Mouse (Mus musculus): ENCODE measurements around the gene Vwa3a. TPM values are rescaled to one million over a fixed set of nuclear protein-coding genes. Genes with fewer than 3 reads are reported as not detected.
"Not testable (repeated sequence)": the region's sequence is repeated elsewhere in the genome, so short reads cannot be mapped to it uniquely, and the experiment has no call there.

Vwa3a gene
- not detected in 2 replicates for total RNA-seq (2017)

- no peak for ATAC-seq (ENCODE audit: extremely low read depth, insufficient number of reproducible peaks, low FRiP score, poor library complexity, severe bottlenecking)
Measured at GRCm38 (mm10) chr7:120739018-120739417, at the start of gene Vwa3a. TSS of gene Vwa3a (plus strand) at chr7:120739318.

GRCm38 (mm10) chr7:120690634-120691033 lies 48.5 kb upstream of the Vwa3a start:
- no peak for ATAC-seq (ENCODE audit: extremely low read depth, insufficient number of reproducible peaks, low FRiP score, poor library complexity, severe bottlenecking)

GRCm38 (mm10) chr7:120693831-120694375 lies 45.2 kb upstream of the Vwa3a start:
- ATAC-seq (ENCODE audit: extremely low read depth, insufficient number of reproducible peaks, low FRiP score, poor library complexity, severe bottlenecking) = no peak

GRCm38 (mm10) chr7:120695196-120695595 lies 43.9 kb upstream of the Vwa3a start:
- ATAC-seq (ENCODE audit: extremely low read depth, insufficient number of reproducible peaks, low FRiP score, poor library complexity, severe bottlenecking) = no peak

GRCm38 (mm10) chr7:120695641-120696040 lies 43.5 kb upstream of the Vwa3a start:
- no peak for ATAC-seq (ENCODE audit: extremely low read depth, insufficient number of reproducible peaks, low FRiP score, poor library complexity, severe bottlenecking)

GRCm38 (mm10) chr7:120696331-120696730 lies 42.8 kb upstream of the Vwa3a start:
- ATAC-seq (ENCODE audit: extremely low read depth, insufficient number of reproducible peaks, low FRiP score, poor library complexity, severe bottlenecking) = no peak

- peak; percentile 13; the same call in 1 of the 2 replicates for ATAC-seq (ENCODE audit: extremely low read depth, insufficient number of reproducible peaks, low FRiP score, poor library complexity, severe bottlenecking)
Measured at GRCm38 (mm10) chr7:120699586-120699985, 39.5 kb upstream of the Vwa3a start.

- no peak for ATAC-seq (ENCODE audit: extremely low read depth, insufficient number of reproducible peaks, low FRiP score, poor library complexity, severe bottlenecking)
Measured at GRCm38 (mm10) chr7:120703888-120704287, 35.2 kb upstream of the Vwa3a start.

GRCm38 (mm10) chr7:120712071-120712470 lies 27.0 kb upstream of the Vwa3a start:
- ATAC-seq (ENCODE audit: extremely low read depth, insufficient number of reproducible peaks, low FRiP score, poor library complexity, severe bottlenecking) = no peak

GRCm38 (mm10) chr7:120713225-120713624 lies 25.9 kb upstream of the Vwa3a start:
- ATAC-seq (ENCODE audit: extremely low read depth, insufficient number of reproducible peaks, low FRiP score, poor library complexity, severe bottlenecking) = no peak

- not testable (repeated sequence) for ATAC-seq (ENCODE audit: extremely low read depth, insufficient number of reproducible peaks, low FRiP score, poor library complexity, severe bottlenecking)
Measured at GRCm38 (mm10) chr7:120713951-120714350, 25.2 kb upstream of the Vwa3a start.

- no peak for ATAC-seq (ENCODE audit: extremely low read depth, insufficient number of reproducible peaks, low FRiP score, poor library complexity, severe bottlenecking)
Measured at GRCm38 (mm10) chr7:120717261-120717660, 21.9 kb upstream of the Vwa3a start.

- no peak for ATAC-seq (ENCODE audit: extremely low read depth, insufficient number of reproducible peaks, low FRiP score, poor library complexity, severe bottlenecking)
Measured at GRCm38 (mm10) chr7:120721051-120721450, 18.1 kb upstream of the Vwa3a start.

- ATAC-seq (ENCODE audit: extremely low read depth, insufficient number of reproducible peaks, low FRiP score, poor library complexity, severe bottlenecking) = no peak
Measured at GRCm38 (mm10) chr7:120721456-120721855, 17.7 kb upstream of the Vwa3a start.

GRCm38 (mm10) chr7:120722063-120722462 lies 17.1 kb upstream of the Vwa3a start:
- ATAC-seq (ENCODE audit: extremely low read depth, insufficient number of reproducible peaks, low FRiP score, poor library complexity, severe bottlenecking) = no peak

GRCm38 (mm10) chr7:120722839-120723278 lies 16.3 kb upstream of the Vwa3a start:
- ATAC-seq (ENCODE audit: extremely low read depth, insufficient number of reproducible peaks, low FRiP score, poor library complexity, severe bottlenecking) = no peak

GRCm38 (mm10) chr7:120727581-120727980 lies 11.5 kb upstream of the Vwa3a start:
- peak; percentile 41; the same call in 1 of the 2 replicates for ATAC-seq (ENCODE audit: extremely low read depth, insufficient number of reproducible peaks, low FRiP score, poor library complexity, severe bottlenecking)

- no peak for ATAC-seq (ENCODE audit: extremely low read depth, insufficient number of reproducible peaks, low FRiP score, poor library complexity, severe bottlenecking)
Measured at GRCm38 (mm10) chr7:120729635-120730034, 9.5 kb upstream of the Vwa3a start.

GRCm38 (mm10) chr7:120732906-120733305 lies 6.2 kb upstream of the Vwa3a start:
- ATAC-seq (ENCODE audit: extremely low read depth, insufficient number of reproducible peaks, low FRiP score, poor library complexity, severe bottlenecking) = no peak

- no peak for ATAC-seq (ENCODE audit: extremely low read depth, insufficient number of reproducible peaks, low FRiP score, poor library complexity, severe bottlenecking)
Measured at GRCm38 (mm10) chr7:120739558-120740101, 512 bp downstream of the Vwa3a start.

Data from neutrophil, adult 5-6 weeks (primary cell).